Mouse (Mus musculus) neural tube, embryonic 11.5 days (tissue): Measurements from ENCODE around the gene Nrn1. TPM values are rescaled to one million over a fixed set of nuclear protein-coding genes. Genes with fewer than 3 reads are reported as not detected.

Experiments
- ATAC-seq: fragments of 200-750 bp; cut with Nextera tagmentation; 2 replicates; pipeline ENCODE4 v1.8.0; 2017; ENCODE audit warnings: moderate number of reproducible peaks, mild to moderate bottlenecking, moderate TSS enrichment, moderate library complexity; ENCODE audit not compliant: insufficient read depth, low FRiP score, low TSS enrichment
- DNase-seq: peaks from one replicate; pipeline ENCODE4 v3.0.0-alpha.2; 2015; ENCODE audit warnings: low spot score
- H3K27ac ChIP-seq: fragments of 300-500 bp; sonication (generic); 2 replicates; pipeline ENCODE4 v1.5.1; 2014; ENCODE audit warnings: low read depth, mild to moderate bottlenecking, low read length
- H3K27me3 ChIP-seq: fragments of 300-500 bp; sonication (generic); 2 replicates; pipeline ENCODE4 v1.6.1; 2014; ENCODE audit warnings: mild to moderate bottlenecking, low read length, mixed read lengths; ENCODE audit not compliant: control insufficient read depth, insufficient read depth
- H3K36me3 ChIP-seq: fragments of 300-500 bp; sonication (generic); 2 replicates; pipeline ENCODE4 v1.6.1; 2014; ENCODE audit warnings: mild to moderate bottlenecking, low read length, moderate library complexity, mixed read lengths; ENCODE audit not compliant: control insufficient read depth, insufficient read depth
- H3K4me1 ChIP-seq: fragments of 300-500 bp; sonication (generic); 2 replicates; pipeline ENCODE4 v1.6.1; 2014; ENCODE audit warnings: low read length, mixed read lengths; ENCODE audit not compliant: control insufficient read depth, insufficient read depth
- H3K4me2 ChIP-seq: fragments of 300-500 bp; sonication (generic); 2 replicates; pipeline ENCODE4 v1.6.1; 2014; ENCODE audit warnings: low read depth, mild to moderate bottlenecking, moderate library complexity
- H3K4me3 ChIP-seq: fragments of 300-500 bp; sonication (generic); 2 replicates; pipeline ENCODE4 v1.5.1; 2014; ENCODE audit warnings: low read depth, low read length
- H3K9ac ChIP-seq: fragments of 300-500 bp; sonication (generic); 2 replicates; pipeline ENCODE4 v1.6.1; 2014; ENCODE audit warnings: mild to moderate bottlenecking, low read length
- H3K9me3 ChIP-seq: fragments of 300-500 bp; sonication (generic); 2 replicates; pipeline ENCODE4 v1.6.1; 2016; ENCODE audit warnings: low read length; ENCODE audit not compliant: control insufficient read depth
- WGBS: fragments of 180-500 bp; shearing (Covaris S2); extraction: QIAGEN DNeasy Blood & Tissue Kit; methylation state at CpG from one replicate; pipeline ENCODE4 v1.1.7; 2014; 5-methylcytosine and 5-hydroxymethylcytosine counted together
- polyA plus RNA-seq: library from polyadenylated mRNA; unstranded; fragments of >200 nt; fragmentation: Nextera tagmentation; extraction: Ambion mirVana; gene quantifications from 2 replicates; pipeline ENCODE4 v1.2.1, GENCODE M21; 2014

Gene Nrn1
- polyA plus RNA-seq, 1 experiment from 2014 or later, result 27.3 TPM

DNA sequence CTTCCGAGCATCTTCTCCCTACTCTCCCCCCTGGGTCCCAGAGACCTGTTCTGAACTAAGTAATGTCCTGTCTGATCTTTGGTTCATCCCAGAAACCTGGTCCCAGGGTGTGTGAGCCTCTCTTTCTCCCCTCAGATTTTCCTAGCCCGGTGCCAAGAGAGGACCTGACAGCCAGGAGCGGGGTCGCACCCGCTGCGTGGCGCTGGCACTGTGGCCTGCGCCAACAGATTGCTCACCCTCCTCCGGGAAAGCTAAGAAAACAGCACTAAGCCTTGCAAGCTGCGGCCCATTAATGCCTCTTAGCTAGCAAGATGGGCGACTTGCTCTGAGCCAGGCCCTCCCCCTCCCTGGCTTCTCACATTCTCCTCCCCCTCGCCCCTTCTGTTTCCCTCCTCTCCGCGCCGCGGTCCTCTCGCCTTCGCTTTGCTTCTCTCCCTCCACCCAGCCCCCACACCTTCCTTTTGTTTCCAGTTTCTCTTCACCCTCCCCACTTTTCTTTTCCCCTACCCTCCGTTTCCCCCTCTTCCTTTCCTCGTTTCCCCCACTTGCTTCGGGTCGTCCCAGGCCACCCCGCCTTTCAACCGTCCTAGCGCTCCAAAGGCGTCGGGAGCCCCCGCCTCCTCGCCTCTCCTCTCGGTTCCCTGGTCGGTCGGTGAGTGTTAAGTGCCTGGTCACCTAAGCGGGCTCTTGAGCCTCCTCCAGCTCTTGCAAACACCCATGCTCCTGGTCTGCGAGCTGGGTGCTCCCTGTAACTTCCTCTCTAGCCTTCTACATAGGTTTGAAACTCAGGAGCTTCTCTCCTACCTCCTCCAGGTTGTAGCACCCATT lies 7.8 kb downstream of the Nrn1 start:
- under 1% methylated on average over 34 of the region's 34 CpGs for WGBS
- H3K36me3 ChIP-seq, result no peaks in the 10 kb centered on the region
- H3K9ac ChIP-seq, result peak overlapping the region; percentile 54
- H3K4me1 ChIP-seq, result peaks cover 18% of the 10 kb centered on the region
- H3K4me3 ChIP-seq, result peak overlapping the region; percentile 34
- DNase-seq (peak; percentile 60), ATAC-seq (0 out of 2 replicates have a peak, but pooled peaks have one; percentile 28)
- H3K9me3 ChIP-seq, result no peaks in the 10 kb centered on the region
- peaks cover 91% of the 10 kb centered on the region for H3K27me3 ChIP-seq
- H3K4me2 ChIP-seq, result peak overlapping the region; percentile 55
- H3K27ac ChIP-seq, result peak overlapping the region; percentile 85

DNA sequence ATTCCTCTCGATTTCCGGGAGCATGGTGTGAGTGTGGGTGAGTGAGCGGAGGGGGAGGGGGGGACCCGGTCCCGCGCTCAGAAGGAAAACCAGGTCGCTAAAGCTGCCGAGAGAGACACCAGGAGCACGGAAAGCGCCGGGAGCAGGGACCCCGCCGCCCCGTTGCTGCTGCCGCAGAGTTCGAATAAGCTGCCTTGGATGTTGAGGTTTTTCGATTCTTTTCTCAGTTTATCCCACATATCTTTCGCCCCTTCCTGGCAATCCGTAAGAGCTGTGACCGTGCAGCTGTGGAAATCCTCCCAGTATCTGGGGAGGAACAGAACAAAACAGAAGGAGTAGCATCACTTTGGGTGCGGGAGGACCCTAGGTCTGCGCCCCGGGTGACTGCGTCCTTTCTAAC lies 8.4 kb downstream of the Nrn1 start:
- ATAC-seq (no peak), DNase-seq (peak; percentile 63)
- peak overlapping the region; percentile 55 for H3K4me2 ChIP-seq
- peaks cover 94% of the 10 kb centered on the region for H3K27me3 ChIP-seq
- H3K9me3 ChIP-seq, result no peaks in the 10 kb centered on the region
- WGBS, result under 1% methylated on average over 20 of the region's 24 CpGs
- H3K36me3 ChIP-seq, result no peaks in the 10 kb centered on the region
- H3K9ac ChIP-seq, result peak overlapping the region; percentile 54
- H3K4me3 ChIP-seq, result peak overlapping the region; percentile 34
- peaks cover 18% of the 10 kb centered on the region for H3K4me1 ChIP-seq
- peak overlapping the region; percentile 85 for H3K27ac ChIP-seq

DNA sequence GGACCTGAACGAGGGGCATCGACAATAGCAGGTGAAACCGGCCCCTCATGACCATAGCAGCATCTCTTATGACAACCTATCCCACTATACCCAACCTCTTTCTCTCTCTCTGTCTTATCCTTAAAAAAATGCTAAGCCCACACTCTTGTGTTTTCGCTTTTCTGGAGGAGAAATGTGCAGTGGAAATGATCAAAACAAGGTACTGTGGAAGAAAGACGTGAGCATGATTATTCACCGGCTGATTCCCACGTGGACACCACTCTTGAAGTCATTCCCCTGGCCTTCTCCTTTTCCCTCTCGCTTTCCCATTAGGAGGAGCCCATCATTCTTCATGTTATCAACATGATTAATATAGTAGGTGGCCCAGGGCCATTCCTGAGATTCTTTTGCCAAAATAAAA lies 9.1 kb downstream of the Nrn1 start:
- peaks cover 18% of the 10 kb centered on the region for H3K4me1 ChIP-seq
- no peaks in the 10 kb centered on the region for H3K9me3 ChIP-seq
- no peaks in the 10 kb centered on the region for H3K36me3 ChIP-seq
- no peak overlapping the region for H3K4me3 ChIP-seq
- no peak overlapping the region for H3K4me2 ChIP-seq
- H3K27me3 ChIP-seq, result peaks cover 88% of the 10 kb centered on the region
- 1% methylated on average over 8 of the region's 8 CpGs for WGBS
- ATAC-seq (no peak), DNase-seq (peak; percentile 33)
- H3K9ac ChIP-seq, result no peak overlapping the region
- H3K27ac ChIP-seq, result 0 out of 2 replicates have a peak overlapping the region, but pooled peaks have one; percentile 35

DNA sequence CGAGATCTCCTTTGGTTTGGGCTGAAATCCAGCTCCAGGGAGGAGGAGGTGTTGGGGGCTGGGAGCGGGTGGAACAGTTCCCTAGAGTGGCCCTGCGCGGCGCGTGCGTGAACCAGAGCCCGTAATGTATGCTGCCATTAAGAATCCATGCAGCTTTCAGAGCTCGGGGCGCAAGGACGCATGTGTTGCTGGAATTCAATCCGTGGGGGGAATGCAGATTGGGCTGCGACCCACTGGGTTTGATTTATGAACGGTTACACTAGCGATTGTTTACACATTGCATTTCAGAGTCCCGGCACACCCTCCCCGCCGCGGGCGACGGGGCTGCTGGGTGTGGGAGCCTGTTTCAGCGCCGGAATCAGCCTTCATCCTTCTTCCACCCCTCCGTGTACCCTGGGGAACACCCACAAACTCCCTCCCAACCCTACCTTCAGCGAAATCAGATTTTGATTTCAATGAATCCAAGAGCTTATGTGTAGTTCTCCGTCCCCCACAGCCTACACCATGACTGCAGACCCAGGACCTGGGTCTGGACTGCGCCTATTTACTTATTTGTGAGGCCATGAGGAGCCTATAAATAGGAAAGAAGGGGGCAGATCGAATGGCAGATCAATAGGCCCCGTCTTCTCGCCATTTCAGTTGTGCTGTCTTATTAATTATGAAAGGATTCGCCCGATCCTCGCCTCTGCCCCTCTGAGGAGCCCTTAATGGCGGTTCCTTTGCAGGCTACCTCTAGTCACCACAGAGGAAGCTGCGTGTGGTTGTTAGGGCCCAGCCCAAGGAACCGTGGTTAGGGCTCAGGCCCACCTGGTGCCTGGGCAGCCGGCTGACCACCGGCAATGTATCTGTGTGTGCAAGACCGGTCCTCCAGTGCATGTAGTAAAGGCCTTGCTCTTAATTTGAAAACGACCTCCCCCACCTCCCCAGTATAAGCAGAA lies 10.1 kb downstream of the Nrn1 start:
- WGBS, result under 1% methylated on average over 40 of the region's 40 CpGs
- no peaks in the 10 kb centered on the region for H3K36me3 ChIP-seq
- 0 out of 2 replicates have a peak overlapping the region, but pooled peaks have one; percentile 3 for H3K9ac ChIP-seq
- H3K27me3 ChIP-seq, result peaks cover 78% of the 10 kb centered on the region
- peak overlapping the region; percentile 39 for H3K27ac ChIP-seq
- DNase-seq (peak; percentile 82), ATAC-seq (peak; percentile 72)
- no peaks in the 10 kb centered on the region for H3K9me3 ChIP-seq
- peak overlapping the region; percentile 11; the same call in 1 of the 2 replicates for H3K4me3 ChIP-seq
- peak overlapping the region; percentile 37 for H3K4me2 ChIP-seq
- H3K4me1 ChIP-seq, result peaks cover 18% of the 10 kb centered on the region

DNA sequence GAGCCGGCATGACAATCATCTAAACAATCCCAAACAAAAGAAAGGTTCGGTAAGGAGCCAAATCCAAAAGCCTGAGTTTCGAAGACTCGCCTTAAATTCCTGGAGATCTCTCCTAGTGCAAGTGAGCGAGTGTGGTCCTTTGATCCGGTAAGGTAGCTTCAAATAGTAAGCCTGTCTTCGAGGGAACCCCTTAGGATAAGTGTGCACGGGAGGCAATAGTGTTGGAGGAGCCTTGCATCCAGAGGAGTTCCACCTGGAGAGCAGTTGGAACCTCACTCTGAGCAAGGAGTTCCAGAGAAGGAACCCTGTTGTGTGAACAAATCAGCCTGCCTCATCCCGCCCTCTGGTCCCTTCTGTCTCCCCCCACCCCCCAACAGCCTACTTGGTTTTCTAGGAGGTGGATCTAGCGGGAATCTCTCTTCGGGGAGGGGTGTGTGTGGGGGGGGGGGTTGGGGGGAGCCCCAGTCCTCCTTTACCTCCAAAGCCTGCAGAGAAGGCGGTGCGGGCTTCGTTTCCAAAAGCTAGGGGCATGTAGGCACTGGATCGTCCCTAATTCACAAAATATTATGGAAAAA lies 11.1 kb downstream of the Nrn1 start:
- Histone ChIP-seq H3K27ac (peak overlapping the region; percentile 15; the same call in 1 of the 2 replicates), H3K36me3 (no peaks in the 10 kb centered on the region), H3K9ac (no peak overlapping the region), H3K4me2 (peak overlapping the region; percentile 37; the same call in 1 of the 2 replicates), H3K4me3 (no peak overlapping the region), H3K9me3 (no peaks in the 10 kb centered on the region), H3K4me1 (peaks cover 18% of the 10 kb centered on the region), H3K27me3 (peaks cover 68% of the 10 kb centered on the region)
- 0 out of 2 replicates have a peak, but pooled peaks have one; percentile 3 for ATAC-seq
- no peak for DNase-seq
- WGBS, result under 1% methylated on average over 15 of the region's 15 CpGs

DNA sequence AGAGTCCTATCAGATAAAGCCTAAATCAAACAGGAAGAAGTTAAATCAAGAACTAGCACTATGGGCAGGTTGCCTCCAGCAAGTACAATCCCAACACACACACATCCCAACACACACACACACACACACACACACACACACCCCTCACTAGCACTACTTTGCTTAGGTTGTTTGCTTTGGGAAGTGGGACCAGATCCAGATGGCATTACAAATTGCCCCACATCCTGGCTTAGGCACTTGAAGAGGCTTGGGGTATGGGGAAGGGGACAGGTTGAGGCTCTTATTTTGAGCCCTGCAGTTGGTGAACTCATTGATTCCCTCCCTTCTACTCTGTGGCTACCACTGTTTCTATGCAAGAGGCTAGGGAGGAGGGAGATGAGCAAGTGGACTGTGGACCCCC lies 12.6 kb downstream of the Nrn1 start:
- H3K4me1 ChIP-seq, result peaks cover 15% of the 10 kb centered on the region
- H3K27ac ChIP-seq, result no peak overlapping the region
- ATAC-seq (no peak), DNase-seq (no peak)
- H3K4me3 ChIP-seq, result no peak overlapping the region
- no peak overlapping the region for H3K4me2 ChIP-seq
- no peaks in the 10 kb centered on the region for H3K36me3 ChIP-seq
- no peak overlapping the region for H3K9ac ChIP-seq
- H3K27me3 ChIP-seq, result peaks cover 54% of the 10 kb centered on the region
- H3K9me3 ChIP-seq, result no peaks in the 10 kb centered on the region

DNA sequence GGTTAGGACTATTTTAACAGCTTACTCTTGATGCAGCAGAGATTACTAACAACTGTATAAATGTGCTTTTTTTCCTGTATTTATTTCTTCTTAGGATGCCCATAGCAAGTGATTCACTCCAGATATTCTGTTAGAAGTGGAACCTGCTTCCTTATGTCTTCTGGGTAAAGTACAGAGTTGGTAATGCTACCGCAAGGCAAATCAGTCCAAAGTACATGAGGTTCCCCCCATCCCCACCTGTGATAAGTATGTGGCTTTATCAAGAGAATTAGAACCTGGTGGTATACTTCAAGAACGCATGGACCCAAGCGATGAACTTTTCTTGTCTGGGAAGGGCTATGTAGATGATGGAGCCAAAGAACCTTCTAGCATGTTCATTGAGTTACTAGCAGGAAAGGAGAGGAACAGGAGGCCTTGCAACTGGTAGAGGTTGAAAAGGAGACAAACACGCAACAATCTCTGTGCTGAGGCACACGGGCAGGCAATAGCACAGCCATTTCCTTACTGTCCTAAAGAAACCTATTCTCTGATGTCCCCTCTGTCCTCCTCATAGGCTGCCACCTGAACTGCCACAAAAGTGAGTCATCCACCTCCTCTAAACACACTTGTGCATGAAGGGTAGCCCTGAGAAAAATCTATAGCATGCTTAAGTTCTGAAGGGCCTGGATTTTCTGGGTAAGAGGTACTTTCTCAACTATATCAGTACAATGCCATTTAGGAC lies 14.5 kb downstream of the Nrn1 start:
- H3K27me3 ChIP-seq, result peaks cover 38% of the 10 kb centered on the region
- 88% methylated on average over 5 of the region's 5 CpGs for WGBS
- no peaks in the 10 kb centered on the region for H3K9me3 ChIP-seq
- H3K27ac ChIP-seq, result no peak overlapping the region
- DNase-seq, result no peak
- no peak overlapping the region for H3K4me2 ChIP-seq
- no peaks in the 10 kb centered on the region for H3K36me3 ChIP-seq
- peaks cover 6% of the 10 kb centered on the region; the same call in 1 of the 2 replicates for H3K4me1 ChIP-seq
- no peak overlapping the region for H3K4me3 ChIP-seq
- H3K9ac ChIP-seq, result no peak overlapping the region
- ATAC-seq, result no peak

DNA sequence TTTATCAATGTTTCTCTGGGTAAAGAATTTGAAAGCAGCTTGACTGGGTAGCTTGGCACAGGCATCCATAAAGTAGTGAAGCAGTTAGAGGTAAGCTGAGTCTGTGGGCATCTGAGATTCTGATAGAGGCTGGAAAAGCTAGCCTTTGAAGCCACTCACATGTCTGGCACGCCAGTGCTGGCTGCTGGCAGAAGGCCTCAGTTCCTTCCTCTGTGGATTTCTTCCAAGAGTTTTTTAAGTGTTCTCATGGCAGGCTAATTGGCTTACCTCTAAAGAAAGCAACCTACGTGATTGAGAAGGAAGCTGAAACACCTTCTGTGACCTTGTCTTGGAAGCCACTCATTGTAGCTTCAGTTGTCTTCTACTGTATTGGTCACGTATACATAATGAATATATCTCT lies 17.6 kb downstream of the Nrn1 start:
- DNase-seq, result no peak
- Histone ChIP-seq H3K4me2 (no peak overlapping the region), H3K9me3 (no peaks in the 10 kb centered on the region), H3K4me3 (no peak overlapping the region), H3K36me3 (no peaks in the 10 kb centered on the region), H3K27me3 (peaks cover 7% of the 10 kb centered on the region), H3K4me1 (no peaks in the 10 kb centered on the region), H3K9ac (no peak overlapping the region), H3K27ac (no peak overlapping the region)
- WGBS, result 87% methylated on average over 3 of the region's 3 CpGs
- no peak for ATAC-seq
